Mouse (Mus musculus) R1 (cell line): ENCODE measurements around the gene Lgals7.
A peak's percentile ranks its signal among the peaks of the same experiment; 100 is the strongest.

Experiments used
- DNase-seq: peaks from one replicate; pipeline ENCODE4 v3.0.0-alpha.2; 2018; ENCODE audit warnings: low read depth, low spot score

The Lgals7 gene

DNA sequence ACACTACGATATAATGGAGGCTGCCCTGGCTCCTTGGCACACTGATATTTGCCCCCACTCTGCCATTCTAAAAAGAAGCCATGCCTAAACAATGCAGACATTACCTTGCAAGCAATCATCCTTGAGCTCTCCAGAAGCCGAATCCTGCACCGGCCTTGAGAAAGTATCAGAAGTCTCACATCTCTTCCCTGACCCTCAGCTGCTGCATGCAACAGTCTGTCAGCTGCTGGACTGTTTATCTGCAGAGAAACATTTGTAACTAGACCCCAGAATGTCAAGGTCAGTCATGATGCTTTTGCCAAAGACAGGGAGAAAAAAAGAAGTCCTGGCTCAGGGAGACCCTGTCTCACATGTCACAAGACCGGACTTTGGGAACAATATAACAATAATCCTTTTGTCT is 12.4 kb downstream of the Lgals7 start:
- DNase-seq: no peak

DNA sequence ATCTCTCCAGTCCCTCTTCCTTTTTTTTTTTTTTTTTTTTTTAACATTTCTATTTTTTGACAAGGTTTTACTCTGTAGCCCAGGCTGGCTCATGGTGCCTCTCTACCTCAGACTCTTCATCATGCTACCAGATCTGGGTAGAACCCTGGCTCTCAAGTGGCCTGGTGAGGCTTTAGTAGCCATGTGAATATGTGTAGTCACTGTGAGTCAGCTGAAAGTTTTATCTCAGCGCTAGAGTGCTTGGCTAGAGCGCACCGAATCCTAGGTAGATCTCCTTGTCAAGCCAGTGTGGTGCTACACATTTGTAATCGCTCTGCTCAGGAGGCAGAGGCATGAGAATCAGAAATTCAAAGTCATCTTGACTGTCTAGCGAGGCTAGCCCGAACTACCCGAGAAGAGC is 13.5 kb downstream of the Lgals7 start:
- peak; percentile 25 for DNase-seq

DNA sequence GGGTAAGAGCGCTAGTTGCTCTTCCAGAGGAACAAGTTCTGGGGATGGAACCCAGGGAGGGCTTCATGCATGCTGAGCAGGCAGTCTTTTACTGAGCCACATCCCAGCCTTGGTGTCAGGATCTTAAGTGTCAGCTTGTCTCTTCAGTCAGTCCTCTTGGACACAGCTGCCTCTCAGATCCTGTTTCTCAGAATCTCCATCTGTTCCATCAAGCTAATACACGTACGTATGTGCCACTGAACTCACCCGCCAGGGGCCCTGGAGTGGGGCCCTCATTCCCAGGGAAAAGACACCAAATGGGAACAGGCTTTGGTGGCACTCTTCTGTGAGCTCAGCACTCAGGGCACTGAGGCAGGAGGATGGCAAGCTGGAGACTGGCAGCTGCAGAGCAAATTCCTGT is 14.2 kb downstream of the Lgals7 start:
- no peak for DNase-seq

DNA sequence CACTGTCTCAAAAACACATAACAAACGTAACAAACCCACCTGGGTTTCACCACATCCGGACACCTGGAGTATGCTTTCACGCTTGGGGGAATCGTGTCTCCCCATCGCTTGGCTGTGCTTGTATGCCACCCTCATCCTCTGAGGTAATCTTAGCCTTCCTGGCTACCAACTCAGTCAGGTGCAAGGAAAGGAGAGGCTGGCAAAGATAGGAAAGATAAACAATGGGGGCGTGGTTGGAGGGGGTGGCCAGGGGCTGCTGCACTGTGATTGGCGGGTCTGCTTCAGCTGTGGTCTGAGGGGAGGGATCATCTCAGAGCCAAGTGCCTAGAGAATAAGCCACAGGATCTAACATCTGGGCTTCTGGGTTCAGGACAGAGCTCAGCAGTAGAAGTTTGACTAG is 16.0 kb downstream of the Lgals7 start:
- DNase-seq: peak; percentile 83

DNA sequence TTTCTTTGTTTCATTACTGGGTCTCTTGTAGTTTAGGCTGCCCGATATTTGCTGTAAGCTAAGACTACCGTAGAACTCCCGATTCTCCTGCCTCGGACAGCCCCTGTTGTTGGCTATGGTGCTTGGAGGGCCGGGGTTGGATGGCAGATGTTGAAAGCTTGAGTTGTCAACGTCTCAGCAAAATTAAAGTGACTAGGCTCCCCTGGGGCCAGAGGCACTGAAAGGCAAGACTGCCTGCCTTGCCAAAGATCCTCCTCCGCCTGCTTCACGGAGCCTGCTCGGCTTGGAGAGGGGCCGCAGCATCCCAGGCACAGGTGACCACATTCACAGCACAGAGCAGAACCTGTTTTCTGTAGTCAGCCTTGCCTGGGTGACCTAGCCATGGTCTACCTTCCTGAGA is 16.9 kb downstream of the Lgals7 start:
- DNase-seq: no peak

DNA sequence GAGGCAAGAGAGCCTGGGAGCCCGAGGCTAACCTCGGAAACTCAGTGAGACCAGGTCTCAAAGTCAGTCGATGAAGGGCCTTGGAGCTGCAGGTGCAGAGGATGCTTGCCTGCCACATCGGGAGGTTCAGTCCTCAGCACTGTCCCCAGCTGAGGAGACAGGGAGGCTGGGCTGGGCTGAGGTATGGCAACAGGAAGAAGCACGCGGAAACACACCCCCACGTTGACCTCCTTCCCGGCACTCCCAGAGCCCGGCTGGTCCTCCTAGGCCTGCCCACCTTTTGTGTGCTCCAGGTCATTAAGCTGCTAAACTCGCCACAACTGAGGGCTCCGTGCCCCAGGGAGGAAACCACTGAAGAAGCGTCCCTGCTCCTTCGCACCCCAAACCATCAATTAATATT is 17.5 kb downstream of the Lgals7 start, which contains the start of gene Capn12:
Capn12 (plus strand) TSS at position 224 of the 400 bp plus-strand sequence.
- peak; percentile 50 for DNase-seq

DNA sequence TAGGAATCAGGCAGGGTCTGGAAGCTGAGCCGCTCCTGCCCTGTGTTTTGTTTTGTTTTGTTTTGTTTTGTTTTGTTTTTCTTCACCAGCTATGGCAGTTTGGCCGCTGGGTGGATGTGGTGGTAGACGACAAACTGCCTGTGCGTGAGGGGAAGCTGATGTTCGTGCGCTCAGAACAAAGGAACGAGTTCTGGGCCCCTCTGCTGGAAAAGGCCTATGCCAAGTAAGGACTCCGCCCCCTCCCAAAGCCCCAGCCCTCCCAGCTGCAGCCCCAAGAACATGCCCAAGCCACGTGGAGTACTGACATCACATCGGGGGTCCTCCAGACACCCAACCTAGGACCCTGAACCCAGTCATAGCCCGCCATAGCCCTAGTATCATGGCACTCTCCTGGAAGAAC is 19.4 kb downstream of the Lgals7 start:
- no peak for DNase-seq

DNA sequence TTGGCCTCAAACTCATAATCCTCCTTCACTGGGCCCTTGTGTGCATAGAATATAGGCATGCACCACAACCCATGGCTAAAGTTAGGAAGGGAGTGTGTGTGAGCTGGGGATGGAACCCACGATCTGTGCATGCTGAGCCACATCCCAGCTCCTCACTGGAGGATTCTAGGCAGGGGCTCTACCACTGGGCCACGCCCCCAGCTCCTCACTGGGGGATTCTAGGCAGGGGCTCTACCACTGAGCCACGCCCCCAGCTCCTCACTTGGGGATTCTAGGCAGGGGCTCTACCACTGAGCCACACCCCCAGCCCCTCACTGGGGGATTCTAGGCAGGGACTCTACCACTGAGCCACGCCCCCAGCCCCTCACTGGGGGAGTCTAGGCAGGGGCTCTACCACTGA is 20.1 kb downstream of the Lgals7 start:
- peak; percentile 75 for DNase-seq

DNA sequence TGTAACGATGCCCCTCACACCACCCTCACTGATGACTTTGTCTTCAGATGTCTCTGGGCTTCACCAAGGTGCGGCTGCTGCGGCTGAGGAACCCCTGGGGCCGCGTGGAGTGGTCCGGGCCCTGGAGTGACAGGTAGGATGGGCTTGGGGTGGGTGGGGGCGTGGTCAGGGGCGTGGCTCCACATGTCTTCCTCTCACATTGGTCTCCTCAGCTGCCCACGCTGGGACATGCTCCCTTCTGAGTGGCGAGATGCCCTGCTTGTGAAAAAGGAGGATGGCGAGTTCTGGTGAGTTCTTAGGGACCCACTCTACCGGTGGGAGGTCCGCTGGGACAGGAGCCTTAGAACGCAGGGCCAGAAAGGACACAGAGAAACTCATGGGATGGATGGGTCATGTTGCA is 22.8 kb downstream of the Lgals7 start:
- peak; percentile 73 for DNase-seq

DNA sequence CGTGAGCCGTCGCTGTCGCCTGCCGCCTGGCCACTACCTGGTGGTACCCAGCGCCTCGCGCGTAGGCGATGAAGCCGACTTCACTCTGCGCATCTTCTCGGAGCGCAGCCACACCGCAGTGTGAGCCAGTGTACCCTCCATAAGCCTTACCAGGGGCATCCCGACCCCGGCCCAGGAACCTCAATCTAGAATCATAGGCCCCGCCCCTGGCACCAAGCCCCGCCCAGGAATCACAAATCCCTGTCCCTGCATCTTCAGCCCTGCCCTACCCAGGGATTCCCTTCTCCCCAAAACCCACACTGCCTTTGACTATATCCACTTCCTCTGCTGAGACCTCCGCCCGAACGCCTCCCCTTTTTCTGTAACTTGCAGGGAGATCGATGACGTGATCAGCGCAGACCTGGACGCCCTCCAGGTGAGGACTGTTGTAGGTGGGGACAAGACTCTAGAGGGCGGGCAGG is 25.1 kb downstream of the Lgals7 start:
- peak; percentile 57 for DNase-seq

DNA sequence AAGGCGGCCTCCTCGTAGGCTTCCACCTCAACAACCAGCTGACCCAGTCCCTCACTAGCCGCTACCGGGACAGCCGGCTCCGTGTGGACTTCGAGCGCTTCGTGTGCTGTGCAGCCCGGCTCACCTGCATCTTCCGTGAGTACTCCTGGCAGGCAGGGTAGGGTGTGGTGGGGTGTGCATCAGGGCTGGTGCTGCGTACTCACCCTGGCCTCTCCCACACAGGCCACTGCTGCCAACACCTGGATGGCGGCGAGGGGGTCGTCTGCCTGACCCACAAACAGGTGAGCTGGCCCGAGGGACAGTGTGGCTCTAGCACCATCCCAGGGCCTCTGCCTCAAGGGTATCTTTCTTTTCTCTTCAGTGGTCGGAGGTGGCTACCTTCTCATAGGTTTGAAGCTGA is 28.9 kb downstream of the Lgals7 start:
- no peak for DNase-seq

DNA sequence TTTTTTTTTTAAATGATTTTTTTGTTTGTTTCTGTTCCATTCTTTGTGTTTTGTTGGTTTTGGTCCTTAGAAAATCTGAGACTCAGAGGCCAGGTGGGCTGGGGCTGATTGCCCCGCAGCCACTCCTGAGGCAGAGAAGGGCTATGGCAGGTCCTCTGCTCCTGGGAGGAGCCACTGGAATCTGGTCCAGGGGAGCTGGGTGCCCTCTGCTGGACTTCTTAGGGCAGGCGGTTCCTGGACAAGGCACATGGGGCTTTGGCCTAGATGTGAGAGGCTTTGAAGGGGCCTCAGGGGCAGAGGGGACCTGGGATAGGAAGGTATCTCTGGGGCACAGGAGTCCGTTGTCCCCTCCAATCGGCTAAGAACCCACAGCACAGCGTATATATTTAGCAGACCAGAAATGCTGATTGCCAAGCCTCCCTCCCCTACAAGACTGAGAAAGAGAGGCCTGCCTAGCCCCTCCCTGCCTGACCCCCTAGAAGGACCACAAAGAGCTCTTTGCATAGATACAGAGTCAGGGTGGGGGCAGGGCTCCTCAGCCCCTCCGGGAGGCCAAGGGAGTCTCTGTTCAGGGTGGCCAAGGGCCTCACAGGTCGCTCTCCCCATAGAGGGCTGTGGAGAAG is 30.1 kb downstream of the Lgals7 start:
- no peak for DNase-seq

DNA sequence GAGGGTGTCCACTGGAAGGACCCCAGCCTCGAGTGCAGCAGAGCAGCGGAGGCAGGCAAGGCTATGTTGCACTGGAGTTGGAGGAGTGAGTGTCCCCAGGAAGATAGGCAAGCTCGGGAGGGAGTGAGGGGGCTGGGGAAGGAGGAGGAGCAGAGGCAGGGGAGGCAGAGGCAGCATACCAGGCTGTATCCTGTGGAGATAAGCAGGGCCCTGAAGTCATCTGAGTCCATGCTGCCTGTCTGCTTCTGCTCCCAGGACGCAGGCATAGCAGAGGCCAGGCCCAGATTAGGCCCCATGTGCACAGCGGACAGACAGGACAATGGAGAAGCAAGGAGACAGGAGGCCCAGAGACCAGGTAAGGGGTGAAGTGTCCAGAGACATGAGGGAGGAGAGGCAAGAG is 31.3 kb downstream of the Lgals7 start:
- no peak for DNase-seq

DNA sequence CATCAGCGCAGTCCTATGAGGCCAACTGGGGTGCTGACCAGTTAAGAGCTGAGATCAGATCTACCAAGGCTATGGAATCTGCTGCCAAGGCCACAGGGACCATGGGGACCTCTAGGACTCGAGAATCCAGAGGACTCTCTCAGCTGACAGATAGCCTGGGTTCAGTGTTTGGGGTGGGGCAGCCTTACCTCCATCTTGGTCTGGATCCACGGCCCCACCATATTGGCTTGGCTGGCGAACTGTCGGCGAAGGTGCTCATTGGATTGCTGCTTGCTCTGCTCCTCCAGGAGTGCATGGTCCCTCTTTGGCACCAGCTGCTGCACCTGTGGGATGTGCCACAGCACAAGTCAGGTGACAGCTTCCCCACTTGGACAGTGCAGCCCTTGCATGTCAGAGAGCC is 34.0 kb downstream of the Lgals7 start:
- DNase-seq: no peak

DNA sequence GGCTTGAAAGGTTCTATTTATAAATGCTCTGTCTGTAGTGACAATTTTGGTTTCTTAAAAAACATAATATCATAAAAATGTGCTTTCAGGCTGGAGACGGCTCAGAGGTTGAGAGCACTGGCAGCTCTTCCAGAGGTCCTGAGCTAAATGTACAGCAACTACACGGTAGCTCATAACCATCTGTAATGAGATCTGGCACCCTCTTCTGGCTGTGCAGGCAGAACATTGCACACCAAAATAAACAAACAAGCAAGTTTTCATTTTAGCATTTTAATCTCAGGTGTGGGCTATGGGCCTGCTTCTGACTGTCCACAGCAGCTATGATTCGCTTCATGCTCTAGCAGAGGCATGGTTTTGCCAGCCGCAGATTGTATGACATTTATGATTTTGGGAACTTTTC is 36.3 kb downstream of the Lgals7 start:
- no peak for DNase-seq

DNA sequence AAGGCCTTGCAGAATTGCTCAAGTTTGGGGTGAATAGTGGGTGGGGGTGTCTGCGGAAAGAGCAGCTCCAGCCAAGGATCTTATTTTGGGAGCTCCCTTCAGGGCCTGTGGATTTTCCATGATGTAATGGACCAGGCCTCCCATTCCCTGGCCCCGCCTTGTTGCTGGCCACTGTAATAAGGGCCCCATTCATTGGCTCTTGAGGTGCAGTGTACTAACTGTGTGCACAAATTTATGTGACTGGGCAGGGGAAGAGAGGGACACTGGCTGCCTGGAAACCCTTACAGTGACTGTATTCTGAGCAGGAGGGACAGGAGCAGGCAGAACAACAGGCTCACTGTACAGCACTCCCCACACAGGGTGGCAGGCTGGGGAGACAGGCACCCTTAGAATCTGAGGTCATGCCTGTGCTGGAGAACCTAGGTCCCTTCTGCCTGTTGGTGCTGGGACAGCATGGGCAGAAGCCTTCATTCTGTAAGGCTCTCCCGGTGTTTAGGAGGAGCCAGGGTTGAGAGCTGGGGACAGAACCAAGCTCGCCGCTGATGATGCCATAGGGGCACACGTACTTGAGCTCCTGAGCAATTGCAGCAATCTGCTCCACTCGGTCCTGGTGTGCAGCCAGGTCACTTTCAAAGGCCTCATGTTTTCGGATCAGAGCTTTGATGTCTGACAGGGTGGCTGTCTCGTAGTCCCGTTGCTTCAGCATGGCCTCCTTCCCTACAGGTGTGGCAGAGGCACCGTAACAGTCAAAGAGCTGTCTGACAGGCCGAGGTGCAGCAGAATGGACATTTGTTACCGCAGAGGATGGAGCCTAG is 37.9 kb downstream of the Lgals7 start:
- DNase-seq: no peak

DNA sequence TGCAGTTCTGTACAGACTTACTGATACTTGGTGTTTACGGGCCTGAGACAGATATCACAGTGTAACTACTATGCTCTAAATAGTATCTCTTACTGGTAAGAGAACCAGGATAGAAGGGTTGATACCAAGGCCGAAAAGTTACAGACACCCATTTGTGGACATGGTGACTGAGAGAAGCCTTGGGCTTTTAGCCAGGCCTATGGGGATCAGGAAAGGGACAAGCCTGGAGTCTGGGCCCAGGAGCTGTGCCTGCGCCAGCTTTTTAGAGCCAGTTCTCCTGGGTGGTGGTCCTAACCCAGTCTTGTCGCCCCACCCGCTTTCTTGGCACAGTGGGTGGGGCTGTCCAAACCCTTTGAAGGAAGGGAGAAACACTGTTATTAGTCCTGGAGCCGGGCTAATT is 38.5 kb downstream of the Lgals7 start:
- no peak for DNase-seq

DNA sequence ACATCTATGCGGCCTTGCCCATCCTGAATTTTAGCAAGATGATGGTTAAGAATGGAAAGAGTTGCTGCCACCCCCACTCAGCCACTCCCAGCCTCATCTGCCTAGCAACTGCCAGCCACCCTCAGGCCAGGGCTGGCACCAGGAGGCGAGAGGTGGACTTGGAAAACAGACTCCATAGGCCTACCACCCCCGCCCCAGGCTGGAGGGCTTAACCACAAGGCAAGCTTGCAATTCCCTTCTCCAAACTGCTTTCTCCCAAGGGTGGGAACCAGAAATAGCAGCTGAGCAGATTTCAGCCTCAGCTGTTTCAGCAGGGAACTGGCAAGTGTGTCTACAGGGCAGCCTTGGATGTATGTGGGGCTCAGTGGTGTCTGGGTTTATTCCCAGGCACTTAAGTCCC is 39.2 kb downstream of the Lgals7 start:
- no peak for DNase-seq

DNA sequence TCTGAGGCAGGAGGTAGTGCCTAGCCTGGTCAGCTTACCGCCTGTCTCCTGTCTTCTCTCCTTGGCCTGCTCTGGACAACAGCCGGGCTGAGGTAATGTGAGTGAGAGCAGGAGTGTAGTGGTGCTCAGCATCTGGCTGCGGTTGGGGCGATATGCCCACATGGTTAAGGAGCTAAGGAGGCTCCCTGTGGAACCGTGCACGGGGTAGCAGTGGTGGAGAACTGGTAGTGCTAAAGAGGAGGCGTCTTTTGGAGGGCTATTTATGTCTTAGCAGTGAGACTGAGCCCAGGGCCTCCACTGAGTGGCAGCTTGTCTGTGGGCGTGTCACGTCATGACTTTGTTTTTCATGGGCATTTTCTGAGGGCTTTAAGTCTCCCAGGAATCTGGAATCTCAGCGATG is 40.1 kb downstream of the Lgals7 start:
- DNase-seq: no peak

DNA sequence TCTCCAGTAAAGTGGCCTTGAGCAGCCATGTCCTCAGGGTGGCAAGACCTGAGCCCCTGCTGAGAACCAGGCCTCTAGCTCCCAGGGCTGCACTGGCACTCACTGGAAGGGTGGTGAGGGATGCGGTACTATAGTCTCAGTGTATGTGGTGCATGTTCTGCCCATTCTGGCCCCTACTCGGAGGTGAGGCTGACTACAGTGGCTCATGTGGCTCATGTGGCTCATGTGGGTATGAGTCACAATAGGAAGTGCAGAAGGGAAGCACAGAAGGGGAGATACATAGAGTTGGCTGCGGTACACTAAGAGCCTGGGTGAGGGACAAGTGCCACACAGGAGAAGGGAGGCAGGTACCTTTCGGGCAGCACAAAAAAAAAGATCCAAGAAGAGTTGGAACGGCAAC is 43.5 kb downstream of the Lgals7 start:
- no peak for DNase-seq

DNA sequence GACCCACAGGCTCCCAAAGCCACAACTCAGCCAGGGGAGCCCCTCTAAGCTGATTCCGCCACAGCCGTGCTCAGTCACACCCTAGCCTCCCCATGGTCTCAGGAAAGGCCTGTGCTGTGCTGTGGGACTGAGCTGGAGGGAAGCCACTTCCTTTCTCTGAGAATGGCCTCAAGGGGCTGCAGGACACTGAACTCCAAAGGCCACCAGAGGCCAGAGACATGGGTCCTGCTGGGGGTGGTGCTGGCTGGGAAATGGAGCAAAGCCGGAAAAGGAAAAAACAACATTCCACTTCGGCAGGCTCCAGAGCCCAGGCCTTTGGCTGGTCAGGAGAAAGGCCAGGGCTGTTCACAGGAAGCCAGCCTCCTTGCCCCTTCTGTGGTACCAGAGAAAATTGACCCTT is 48.0 kb downstream of the Lgals7 start:
- no peak for DNase-seq

DNA sequence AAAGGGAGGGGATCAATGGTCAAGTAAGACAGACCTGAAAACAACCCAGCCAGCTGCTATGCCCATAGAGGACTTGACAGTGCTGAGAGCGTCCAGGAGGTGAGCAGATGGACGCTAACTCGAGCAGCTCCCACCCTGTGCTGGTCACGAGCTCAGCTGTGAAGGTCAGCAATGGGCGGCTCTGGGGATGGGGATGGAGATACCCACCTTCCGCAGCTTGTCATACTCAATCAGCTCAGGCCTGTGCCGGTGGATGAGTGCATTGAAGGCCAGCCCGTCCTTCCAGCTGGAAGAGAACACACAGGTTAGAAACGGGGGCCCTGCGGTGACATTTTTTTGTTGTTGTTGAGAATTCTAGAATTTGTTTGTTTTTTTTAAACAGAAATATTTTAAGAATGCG is 49.5 kb downstream of the Lgals7 start:
- DNase-seq: no peak
